ENCODE assay signal across 20 mouse cellular contexts in genomic region chr1:157073592-157073991, GRCm38 (mm10). TPM values are rescaled to one million over a fixed set of nuclear protein-coding genes. Genes with fewer than 3 reads are reported as not detected.
DNase-seq lines count a peak whose midpoint lies in the region; ATAC-seq and TF ChIP-seq lines count a peak whose summit lies in the region.
"Had no signal": no experiment of that assay in that cellular context is flagged by ENCODE, and none has a peak within 500 bp of the region (broad histone marks: within the 10 kb centered on the region; RNA-seq: fewer than 3 reads in every experiment).

No protein-coding gene starts in this region.

- H3K9ac ChIP-seq in intestine, embryonic 15.5 days: no peak overlapping the region
- no peak overlapping the region for H3K9ac ChIP-seq in stomach, postnatal 0 days (ENCODE audit: low read length)
- H3K9ac ChIP-seq in midbrain, postnatal 0 days (replicated peaks; ENCODE audit: low read length, poor library complexity, severe bottlenecking): no peak overlapping the region
- H3K9ac ChIP-seq: heart, embryonic 12.5 days; limb, embryonic 12.5 days; midbrain, embryonic 12.5 days had no signal

- TF ChIP-seq CTCF in stomach, postnatal 0 days (IDR thresholded peaks at IDR 0.05; ENCODE audit: low read depth): no peak
- no peak for TF ChIP-seq CTCF in midbrain, postnatal 0 days (IDR thresholded peaks at IDR 0.05)

- no peak overlapping the region for H3K4me3 ChIP-seq in intestine, embryonic 15.5 days (replicated peaks)
- H3K4me3 ChIP-seq in stomach, postnatal 0 days (ENCODE audit: low read depth, low read length): no peak overlapping the region
- no peak overlapping the region for H3K4me3 ChIP-seq in midbrain, postnatal 0 days (ENCODE audit: low read depth, low read length)
- H3K4me3 ChIP-seq: heart, embryonic 12.5 days; limb, embryonic 12.5 days; midbrain, embryonic 12.5 days had no signal

- H3K4me2 ChIP-seq in intestine, embryonic 15.5 days (replicated peaks): no peak overlapping the region
- no peak overlapping the region for H3K4me2 ChIP-seq in stomach, postnatal 0 days (replicated peaks; ENCODE audit: low read depth)
- no peak overlapping the region for H3K4me2 ChIP-seq in midbrain, postnatal 0 days (ENCODE audit: low read depth, low read length, poor library complexity, severe bottlenecking)
- H3K4me2 ChIP-seq: heart, embryonic 12.5 days; limb, embryonic 12.5 days; midbrain, embryonic 12.5 days had no signal

- no peaks in the 10 kb centered on the region for H3K9me3 ChIP-seq in intestine, embryonic 15.5 days
- no peaks in the 10 kb centered on the region for H3K9me3 ChIP-seq in stomach, postnatal 0 days (ENCODE audit: control insufficient read depth, low read length)
- H3K9me3 ChIP-seq in midbrain, postnatal 0 days (ENCODE audit: low read length): no peaks in the 10 kb centered on the region
- H3K9me3 ChIP-seq: heart, embryonic 12.5 days; limb, embryonic 12.5 days; midbrain, embryonic 12.5 days had no signal

- ATAC-seq in intestine, embryonic 15.5 days: peak; percentile 74
- peak; percentile 73 for ATAC-seq in stomach, postnatal 0 days (ENCODE audit: low FRiP score, low TSS enrichment)
- ATAC-seq in midbrain, postnatal 0 days (ENCODE audit: low FRiP score): no peak
- ATAC-seq: activated CD4-positive, CD25-positive, alpha-beta regulatory T cell, adult 4 months had no signal

- peak; percentile 27 for DNase-seq in kidney, adult 18-20 months
- DNase-seq in kidney, postnatal 4 days: no peak
- peak; percentile 24 to 53 for DNase-seq in urinary bladder, adult 18-20 months (ENCODE audit: low spot score in 2 of 2)
- DNase-seq in urinary bladder, adult 2 months (ENCODE audit: low spot score): no peak
- DNase-seq in stomach, postnatal 0 days (ENCODE audit: low spot score): peak; percentile 45
- DNase-seq in cerebellum, postnatal 14 days: no peak
- no peak for DNase-seq in midbrain, postnatal 0 days (ENCODE audit: low spot score)
- DNase-seq: cerebellum, adult 9-11 months; gastrocnemius, postnatal 36 days; heart, postnatal 4 days; layer of hippocampus, postnatal 36 days; lung, postnatal 14 days; right cerebral cortex, postnatal 4 days; thymus, postnatal 25 days had no signal

- 22% methylated on average over 4 of the region's 4 CpGs for WGBS in intestine, embryonic 15.5 days
- WGBS in stomach, postnatal 0 days: 16% methylated on average over 4 of the region's 4 CpGs
- WGBS in midbrain, postnatal 0 days: 70% methylated on average over 4 of the region's 4 CpGs

- TF ChIP-seq EP300 in stomach, postnatal 0 days (optimal IDR thresholded peaks at IDR 0.05): peak; percentile 90

- H3K27ac ChIP-seq in intestine, embryonic 15.5 days: no peak overlapping the region
- H3K27ac ChIP-seq in stomach, postnatal 0 days (replicated peaks): peak overlapping the region; percentile 69
- H3K27ac ChIP-seq in midbrain, postnatal 0 days (ENCODE audit: low read depth, low read length): no peak overlapping the region
- H3K27ac ChIP-seq: kidney, postnatal 0 days; limb, embryonic 12.5 days; midbrain, embryonic 12.5 days had no signal

- H3K27me3 ChIP-seq in intestine, embryonic 15.5 days (replicated peaks): no peaks in the 10 kb centered on the region
- H3K27me3 ChIP-seq in stomach, postnatal 0 days (ENCODE audit: control insufficient read depth, insufficient read depth, low read length): no peaks in the 10 kb centered on the region
- no peaks in the 10 kb centered on the region for H3K27me3 ChIP-seq in midbrain, postnatal 0 days (ENCODE audit: insufficient read depth, low read length)
- H3K27me3 ChIP-seq: heart, embryonic 12.5 days had no signal

- H3K4me1 ChIP-seq in intestine, embryonic 15.5 days (replicated peaks): peaks cover 7% of the 10 kb centered on the region
- no peaks in the 10 kb centered on the region for H3K4me1 ChIP-seq in stomach, postnatal 0 days (replicated peaks; ENCODE audit: control insufficient read depth, insufficient read depth)
- no peaks in the 10 kb centered on the region for H3K4me1 ChIP-seq in midbrain, postnatal 0 days (ENCODE audit: insufficient read depth, low read length)
- H3K4me1 ChIP-seq: heart, embryonic 12.5 days had no signal

- H3K36me3 ChIP-seq in intestine, embryonic 15.5 days: no peaks in the 10 kb centered on the region
- no peaks in the 10 kb centered on the region for H3K36me3 ChIP-seq in stomach, postnatal 0 days (ENCODE audit: control insufficient read depth, insufficient read depth, low read length)
- no peaks in the 10 kb centered on the region for H3K36me3 ChIP-seq in midbrain, postnatal 0 days (ENCODE audit: insufficient read depth, low read length)
- H3K36me3 ChIP-seq: heart, embryonic 12.5 days; limb, embryonic 12.5 days; midbrain, embryonic 12.5 days had no signal

RNA-seq across cellular contexts. Expression of gene Tex35, which starts 34.9 kb away (rescaled TPM):
- not detected in 2 replicates for polyA plus RNA-seq in urinary bladder, adult 2 months (2012; rRNA removed)
- polyA plus RNA-seq in intestine, embryonic 15.5 days (2015; fragmentation: Nextera tagmentation; extraction: Ambion mirVana): not detected in 2 replicates
- polyA plus RNA-seq in stomach, postnatal 0 days (2015; fragmentation: Nextera tagmentation; extraction: Ambion mirVana): not detected in 2 replicates
- total RNA-seq in midbrain, postnatal 0 days (2014; rRNA removed): not detected in 2 replicates
- not detected in 2 replicates for polyA plus RNA-seq in midbrain, postnatal 0 days (2015; fragmentation: Nextera tagmentation; extraction: Ambion mirVana)
- total RNA-seq: gastrocnemius, postnatal 36 days; layer of hippocampus, postnatal 36 days had no signal
- polyA plus RNA-seq: heart, embryonic 12.5 days; kidney, postnatal 0 days; limb, embryonic 12.5 days; midbrain, embryonic 12.5 days had no signal

Comparison
In these comparisons a context has a peak if more than half of its experiments do, and no peak if none do; other contexts are left out.
1. DNase-seq: peak in kidney, adult 18-20 months (single experiment), urinary bladder, adult 18-20 months (2 of 2) and stomach, postnatal 0 days (single experiment); none in kidney, postnatal 4 days (0 of 2), urinary bladder, adult 2 months (single experiment), cerebellum, postnatal 14 days (0 of 2) and midbrain, postnatal 0 days (single experiment).